Mouse (Mus musculus): ENCODE results near the gene Dgki.

DNA sequence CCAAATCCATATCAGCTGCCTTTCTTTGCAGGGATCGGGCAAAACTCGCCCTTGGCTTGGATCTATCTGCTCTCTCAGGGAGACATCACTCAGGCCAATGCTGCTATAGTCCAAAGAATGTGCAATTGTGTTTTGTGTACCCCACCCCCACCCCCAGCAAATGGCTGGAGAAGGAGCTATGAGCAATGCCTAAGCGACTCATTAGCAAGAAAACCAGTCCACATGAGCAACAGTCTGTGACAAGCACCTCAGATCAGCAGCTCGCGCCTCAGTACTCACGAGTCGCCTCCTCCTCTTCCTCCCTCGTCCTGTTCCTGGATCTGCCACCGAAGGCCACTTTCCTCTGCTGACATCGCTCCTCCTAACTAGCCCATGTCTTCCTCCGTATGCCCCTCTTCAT, 55.9 kb downstream of the Dgki start:
- TF ChIP-seq MAX (IDR thresholded peaks at IDR 0.05; ENCODE audit: low read length) (no peak), GATA1 (IDR thresholded peaks at IDR 0.05; ENCODE audit: low read depth, low read length) (no peak), CTCF (IDR thresholded peaks at IDR 0.05 in 2 of 3, conservative IDR thresholded peaks at IDR 0.05 in 1 of 3; ENCODE audit: control insufficient read depth in 1 of 3, insufficient read depth in 1 of 3, low read depth in 2 of 3, low read length in 3 of 3, poor library complexity in 1 of 3, severe bottlenecking in 1 of 3) (no peak), EP300 (IDR thresholded peaks at IDR 0.05; ENCODE audit: low read depth in 1 of 2, low read length in 2 of 2) (no peak), ZMIZ1 (IDR thresholded peaks at IDR 0.05; ENCODE audit: low read depth, low read length) (no peak), POLR2A (IDR thresholded peaks at IDR 0.05; ENCODE audit: control insufficient read depth in 1 of 2, insufficient read depth in 1 of 2, low read depth in 1 of 2, low read length in 2 of 2, poor library complexity in 1 of 2) (no peak), ZC3H11A (IDR thresholded peaks at IDR 0.05; ENCODE audit: low read depth, low read length) (no peak), ZNF384 (IDR thresholded peaks at IDR 0.05; ENCODE audit: low read depth, low read length) (no peak), ZKSCAN1 (IDR thresholded peaks at IDR 0.05; ENCODE audit: low read depth, low read length) (no peak), BHLHE40 (IDR thresholded peaks at IDR 0.05; ENCODE audit: borderline replicate concordance, low read depth, low read length) (no peak), MYC (IDR thresholded peaks at IDR 0.05; ENCODE audit: low read depth, low read length) (no peak), JUND (IDR thresholded peaks at IDR 0.05; ENCODE audit: low read depth, low read length) (no peak)
